Mouse (Mus musculus): ENCODE measurements around the gene Fat1.
"Not testable (repeated sequence)": the region's sequence is repeated elsewhere in the genome, so short reads cannot be mapped to it uniquely, and the experiment has no call there.

The Fat1 gene

GRCm38 (mm10) chr8:45010685-45011084, 75.4 kb downstream of the Fat1 start:
- DNase-seq = peak; percentile 58

GRCm38 (mm10) chr8:45011774-45012173, 76.5 kb downstream of the Fat1 start:
- DNase-seq = no peak

- DNase-seq = no peak
These were observed 78.6 kb downstream of the Fat1 start for GRCm38 (mm10) chr8:45013852-45014251.

- DNase-seq = no peak
These were observed 79.3 kb downstream of the Fat1 start for GRCm38 (mm10) chr8:45014498-45015067.

GRCm38 (mm10) chr8:45015876-45016275, 80.6 kb downstream of the Fat1 start:
- DNase-seq = no peak

GRCm38 (mm10) chr8:45019241-45019640, 84.0 kb downstream of the Fat1 start:
- no peak for DNase-seq

- DNase-seq = no peak
These were observed 85.9 kb downstream of the Fat1 start for GRCm38 (mm10) chr8:45021171-45021570.

- peak; percentile 19 for DNase-seq
These were observed 86.8 kb downstream of the Fat1 start for GRCm38 (mm10) chr8:45021911-45022665.

GRCm38 (mm10) chr8:45028081-45028497, 92.8 kb downstream of the Fat1 start:
- DNase-seq = no peak

- no peak for DNase-seq
These were observed 103.1 kb downstream of the Fat1 start for GRCm38 (mm10) chr8:45038350-45038749.

GRCm38 (mm10) chr8:45044160-45044559, 108.9 kb downstream of the Fat1 start:
- no peak for DNase-seq

- DNase-seq = no peak
These were observed 115.2 kb downstream of the Fat1 start for GRCm38 (mm10) chr8:45050451-45050850.

GRCm38 (mm10) chr8:45051236-45051635, 116.0 kb downstream of the Fat1 start:
- no peak for DNase-seq

GRCm38 (mm10) chr8:45052205-45052604, 117.0 kb downstream of the Fat1 start:
- DNase-seq = no peak

- DNase-seq = no peak
These were observed 117.4 kb downstream of the Fat1 start for GRCm38 (mm10) chr8:45052618-45053017.

- DNase-seq = no peak
These were observed 120.3 kb downstream of the Fat1 start for GRCm38 (mm10) chr8:45055500-45055899.

- DNase-seq = peak; percentile 3
These were observed 121.6 kb downstream of the Fat1 start for GRCm38 (mm10) chr8:45056810-45057209.

GRCm38 (mm10) chr8:45060083-45060482, 124.8 kb downstream of the Fat1 start:
- no peak for DNase-seq

GRCm38 (mm10) chr8:45062311-45062710, 127.1 kb downstream of the Fat1 start:
- no peak for DNase-seq

- DNase-seq = peak; percentile 54
These were observed 128.0 kb downstream of the Fat1 start for GRCm38 (mm10) chr8:45062982-45063924.

GRCm38 (mm10) chr8:45064197-45064869, 129.1 kb downstream of the Fat1 start:
- peak; percentile 13 for DNase-seq

- DNase-seq = not testable (repeated sequence)
These were observed 130.1 kb downstream of the Fat1 start for GRCm38 (mm10) chr8:45065391-45065790.
